Mouse (Mus musculus) erythroblast, embryonic 14.5 days (primary cell): Measurements from ENCODE around the gene Fgf10. TPM values are rescaled to one million over a fixed set of nuclear protein-coding genes. Genes with fewer than 3 reads are reported as not detected.

Source experiments
- H3K27me3 ChIP-seq: 2 replicates; pipeline ENCODE4 v1.6.1; 2012; ENCODE audit warnings: inconsistent platforms; ENCODE audit not compliant: control insufficient read depth
- H3K36me3 ChIP-seq: 2 replicates; pipeline ENCODE4 v1.6.1; 2012; ENCODE audit warnings: mild to moderate bottlenecking, inconsistent platforms; ENCODE audit not compliant: control insufficient read depth
- H3K4me1 ChIP-seq: 2 replicates; pipeline ENCODE4 v1.6.1; 2012; ENCODE audit warnings: inconsistent platforms; ENCODE audit not compliant: control insufficient read depth
- H3K4me3 ChIP-seq: replicated peaks from 2 replicates; pipeline ENCODE3; 2012; ENCODE audit warnings: moderate library complexity, mild to moderate bottlenecking, inconsistent platforms
- H3K9me3 ChIP-seq: 2 replicates; pipeline ENCODE4 v1.6.1; 2012; ENCODE audit warnings: low read length, inconsistent platforms, mixed read lengths; ENCODE audit not compliant: control insufficient read depth
- GATA1 ChIP-seq: IDR thresholded peaks from 2 replicates; pipeline ENCODE4 v1.6.1; 2012; ENCODE audit warnings: low read length, inconsistent platforms, mixed read lengths
- TAL1 ChIP-seq: IDR thresholded peaks from 3 replicates; pipeline ENCODE4 v1.6.1; 2012; ENCODE audit warnings: low read length, inconsistent platforms, mixed read lengths
- polyA plus RNA-seq: library from polyadenylated mRNA; stranded (reverse); fragments of >175 nt; gene quantifications from 2 replicates; pipeline ENCODE4 v1.2.3, GENCODE M21; 2012

The Fgf10 gene
- polyA plus RNA-seq, 1 experiment: not detected

DNA sequence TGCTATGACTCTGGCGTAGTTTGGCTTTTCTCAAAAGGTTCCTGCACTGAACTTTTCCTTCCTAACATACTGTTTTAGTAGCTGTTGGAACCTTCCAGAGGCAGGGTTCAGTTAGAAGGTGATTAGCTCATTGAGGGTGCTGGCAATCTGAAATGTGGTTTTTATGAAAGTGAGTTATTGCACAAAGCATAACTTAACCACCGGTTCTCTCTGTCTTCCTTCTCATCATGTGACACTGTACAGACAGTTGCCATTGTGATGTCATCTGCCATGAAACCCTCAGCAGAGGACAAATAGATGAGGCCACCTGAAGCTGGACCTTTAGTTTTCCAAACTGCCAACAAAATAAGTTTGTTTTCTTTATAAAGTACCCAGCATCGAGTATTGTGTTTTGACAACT, 7.9 kb upstream of the Fgf10 start:
- Histone ChIP-seq H3K4me1 (no peaks in the 10 kb centered on the region), H3K9me3 (no peaks in the 10 kb centered on the region), H3K4me3 (no peak overlapping the region), H3K36me3 (no peaks in the 10 kb centered on the region), H3K27me3 (no peaks in the 10 kb centered on the region)
- TF ChIP-seq TAL1 (no peak), GATA1 (no peak)

DNA sequence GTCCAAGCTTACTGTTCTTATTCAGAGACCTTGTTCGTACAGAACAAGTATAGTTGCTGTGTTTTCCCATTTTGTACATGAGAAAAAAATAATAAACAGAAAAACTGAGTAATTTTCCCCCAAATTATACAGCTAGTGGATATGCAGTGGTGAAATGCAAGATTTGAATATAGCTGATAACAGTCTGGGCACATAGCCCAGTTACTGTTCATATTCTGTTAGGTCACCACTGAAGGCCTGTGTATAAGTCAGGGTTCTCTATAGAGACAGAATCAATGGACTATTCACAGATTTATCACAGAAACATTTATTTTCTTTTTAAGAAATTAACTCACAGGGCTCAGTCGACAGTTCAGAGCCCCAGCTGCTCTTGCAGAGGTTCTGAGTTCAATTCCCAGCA, 4.7 kb upstream of the Fgf10 start:
- TF ChIP-seq GATA1: no peak
- TF ChIP-seq TAL1: no peak
- no peaks in the 10 kb centered on the region for H3K36me3 ChIP-seq
- no peak overlapping the region for H3K4me3 ChIP-seq
- H3K9me3 ChIP-seq: no peaks in the 10 kb centered on the region
- no peaks in the 10 kb centered on the region for H3K27me3 ChIP-seq
- H3K4me1 ChIP-seq: no peaks in the 10 kb centered on the region

DNA sequence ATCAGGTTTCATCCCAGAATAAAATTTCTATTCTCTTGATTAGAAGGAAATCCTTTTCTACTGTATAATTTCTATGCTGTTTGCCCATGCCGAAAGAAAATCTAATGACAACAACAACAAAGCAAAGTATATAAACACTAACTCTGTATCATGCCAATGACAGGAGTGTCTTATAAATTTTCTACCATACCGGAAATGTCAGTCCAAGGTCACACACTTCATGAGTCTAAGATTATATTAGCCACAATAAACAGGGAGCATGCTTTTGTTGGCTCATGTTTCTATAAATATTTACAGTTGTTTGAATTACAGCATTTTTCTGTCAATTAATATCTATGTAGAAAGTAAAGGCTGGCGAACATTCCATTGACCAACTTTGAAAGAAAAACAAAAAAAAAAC, 9.6 kb downstream of the Fgf10 start:
- no peak for TF ChIP-seq GATA1
- no peak for TF ChIP-seq TAL1
- H3K9me3 ChIP-seq: no peaks in the 10 kb centered on the region
- H3K36me3 ChIP-seq: no peaks in the 10 kb centered on the region
- H3K4me1 ChIP-seq: no peaks in the 10 kb centered on the region
- no peak overlapping the region for H3K4me3 ChIP-seq
- no peaks in the 10 kb centered on the region for H3K27me3 ChIP-seq

DNA sequence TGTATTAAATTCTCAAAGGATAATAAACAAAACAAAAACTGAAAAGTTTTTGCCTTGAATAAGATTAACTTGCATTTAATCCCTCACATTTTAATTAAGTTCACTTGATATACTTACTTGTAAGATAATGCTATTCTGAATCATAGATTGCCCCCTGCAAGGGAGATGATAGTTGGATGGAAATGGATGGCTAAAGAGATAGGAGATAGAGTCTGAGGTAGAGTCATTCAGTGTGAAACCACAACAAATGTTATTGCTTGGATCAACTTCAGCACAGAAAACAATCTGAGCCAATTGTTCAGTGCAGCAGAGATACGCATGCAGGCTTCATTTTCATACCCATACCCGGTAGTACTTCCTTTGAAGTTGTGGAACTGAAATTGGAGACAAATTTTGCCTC, 23.5 kb downstream of the Fgf10 start:
- H3K36me3 ChIP-seq: no peaks in the 10 kb centered on the region
- H3K27me3 ChIP-seq: no peaks in the 10 kb centered on the region
- no peaks in the 10 kb centered on the region for H3K4me1 ChIP-seq
- no peak overlapping the region for H3K4me3 ChIP-seq
- TF ChIP-seq TAL1: no peak
- TF ChIP-seq GATA1: no peak
- no peaks in the 10 kb centered on the region for H3K9me3 ChIP-seq

DNA sequence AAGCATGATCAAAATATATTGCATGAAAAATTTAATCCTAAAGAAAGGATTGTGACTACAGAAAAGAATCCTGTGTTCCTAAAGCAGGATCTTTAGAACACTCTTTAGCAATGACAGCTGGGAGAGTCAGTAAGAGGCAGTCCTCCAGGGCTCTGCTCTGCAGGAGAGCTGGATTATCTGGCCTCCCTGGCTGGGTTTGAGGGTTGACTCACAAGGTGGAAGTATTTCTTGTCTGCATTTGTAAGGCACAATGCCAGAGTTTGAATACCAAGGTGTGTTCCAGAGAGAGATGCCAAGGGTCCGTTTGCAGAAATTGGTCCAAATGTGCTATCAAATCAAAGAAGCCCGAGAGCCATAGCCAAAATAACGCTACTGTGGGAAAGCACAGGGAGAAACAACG, 25.5 kb downstream of the Fgf10 start:
- Histone ChIP-seq H3K4me1 (no peaks in the 10 kb centered on the region), H3K9me3 (no peaks in the 10 kb centered on the region), H3K36me3 (no peaks in the 10 kb centered on the region), H3K4me3 (no peak overlapping the region), H3K27me3 (no peaks in the 10 kb centered on the region)
- TF ChIP-seq GATA1 (no peak), TAL1 (no peak)

DNA sequence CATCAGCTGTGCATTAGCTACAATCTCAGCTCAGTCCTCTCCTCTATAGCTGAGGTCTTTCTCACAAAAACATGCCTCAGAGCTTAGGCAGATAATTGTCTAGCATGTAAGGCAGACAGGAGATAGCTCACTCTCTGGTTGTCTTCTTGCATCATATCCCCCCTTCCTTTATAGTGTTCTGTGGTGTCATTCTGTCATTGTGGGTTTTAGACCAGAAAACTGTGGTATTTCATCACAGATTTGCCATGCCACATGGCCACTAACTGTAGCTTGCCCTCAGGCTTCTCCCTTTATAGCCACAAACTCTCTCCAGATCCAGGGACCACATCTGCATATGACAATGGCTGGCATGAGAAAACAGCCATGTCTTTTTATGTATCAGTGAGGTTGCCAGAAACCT, 34.1 kb downstream of the Fgf10 start:
- TF ChIP-seq TAL1 (no peak), GATA1 (no peak)
- no peak overlapping the region for H3K4me3 ChIP-seq
- no peaks in the 10 kb centered on the region for H3K4me1 ChIP-seq
- H3K36me3 ChIP-seq: no peaks in the 10 kb centered on the region
- H3K9me3 ChIP-seq: no peaks in the 10 kb centered on the region
- no peaks in the 10 kb centered on the region for H3K27me3 ChIP-seq

DNA sequence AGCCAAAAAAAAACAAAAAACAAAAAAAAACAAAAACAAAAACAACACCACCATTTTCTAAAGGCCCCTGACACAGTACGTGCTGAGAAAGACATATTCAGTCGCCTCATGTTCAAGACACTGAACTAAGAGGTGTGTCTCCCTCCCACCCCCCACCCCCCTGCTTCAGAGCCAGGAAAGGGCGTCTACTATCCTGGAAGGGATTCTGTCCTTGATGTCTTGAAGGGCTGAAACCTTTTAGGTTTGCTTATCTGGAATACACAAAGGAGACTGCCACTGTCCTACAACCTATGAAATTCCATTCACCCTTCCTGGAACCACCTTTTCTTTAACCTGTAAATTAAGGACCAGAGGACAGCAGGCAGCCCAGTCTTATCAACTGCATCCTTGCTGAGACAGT, 36.1 kb downstream of the Fgf10 start:
- no peak for TF ChIP-seq GATA1
- no peak for TF ChIP-seq TAL1
- H3K4me3 ChIP-seq: no peak overlapping the region
- H3K36me3 ChIP-seq: no peaks in the 10 kb centered on the region
- H3K4me1 ChIP-seq: no peaks in the 10 kb centered on the region
- no peaks in the 10 kb centered on the region for H3K27me3 ChIP-seq
- no peaks in the 10 kb centered on the region for H3K9me3 ChIP-seq

DNA sequence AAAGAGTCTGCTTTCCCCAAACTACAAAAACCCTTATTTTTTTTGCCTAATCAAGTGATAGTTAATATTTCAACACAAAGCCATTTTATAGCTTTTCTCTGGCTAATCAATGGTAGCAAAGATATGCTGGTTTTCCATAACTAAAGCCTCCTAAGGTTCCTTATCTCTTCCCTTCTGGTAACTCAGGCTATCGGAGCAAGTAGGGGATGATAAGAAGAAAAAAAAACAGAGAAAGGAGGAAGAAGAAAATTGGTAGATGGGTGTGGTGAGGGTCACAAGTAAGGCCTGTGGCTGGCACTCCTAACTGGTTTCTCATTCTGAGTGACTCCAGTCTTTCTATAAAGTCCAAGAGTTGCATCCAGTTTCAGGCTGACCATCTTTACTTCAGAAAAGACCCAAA, 40.3 kb downstream of the Fgf10 start:
- H3K4me1 ChIP-seq: no peaks in the 10 kb centered on the region
- no peaks in the 10 kb centered on the region for H3K36me3 ChIP-seq
- no peaks in the 10 kb centered on the region for H3K9me3 ChIP-seq
- no peak for TF ChIP-seq TAL1
- TF ChIP-seq GATA1: no peak
- peaks cover 23% of the 10 kb centered on the region for H3K27me3 ChIP-seq
- H3K4me3 ChIP-seq: no peak overlapping the region

DNA sequence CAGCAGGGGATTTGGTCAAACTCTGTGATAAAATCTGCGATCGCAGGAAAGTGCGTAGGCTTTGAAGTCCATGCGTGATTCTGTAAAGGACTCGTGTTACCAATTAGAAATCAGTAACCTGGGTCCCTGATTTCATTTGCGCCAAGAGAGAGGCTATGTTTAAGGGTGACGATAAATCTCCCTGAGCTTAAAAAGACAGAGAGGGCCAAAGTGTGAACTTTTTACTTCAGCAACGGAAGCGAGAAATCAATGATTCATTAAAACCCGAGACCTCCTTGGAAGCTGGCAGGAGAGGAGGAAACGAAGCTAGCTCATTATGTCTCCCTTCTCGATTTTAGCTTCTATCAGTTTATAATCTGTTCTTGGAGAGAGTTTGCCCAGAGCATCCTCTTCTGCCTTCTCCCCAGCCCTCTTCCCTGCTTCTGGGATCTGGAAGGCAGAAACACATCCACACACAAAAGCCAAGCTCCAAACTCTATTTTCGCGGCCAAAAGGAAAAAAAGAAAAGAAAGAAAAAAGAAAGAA, 44.1 kb downstream of the Fgf10 start:
- Histone ChIP-seq H3K4me3 (no peak overlapping the region), H3K4me1 (no peaks in the 10 kb centered on the region)

More for the DNA sequence above, 44.1 kb downstream of the Fgf10 start:
- Histone ChIP-seq H3K27me3 (peaks cover 43% of the 10 kb centered on the region), H3K36me3 (no peaks in the 10 kb centered on the region), H3K9me3 (no peaks in the 10 kb centered on the region)
- TF ChIP-seq TAL1: no peak
- no peak for TF ChIP-seq GATA1
